Mouse (Mus musculus): ENCODE results near the gene Nrxn3.

The Nrxn3 gene

DNA sequence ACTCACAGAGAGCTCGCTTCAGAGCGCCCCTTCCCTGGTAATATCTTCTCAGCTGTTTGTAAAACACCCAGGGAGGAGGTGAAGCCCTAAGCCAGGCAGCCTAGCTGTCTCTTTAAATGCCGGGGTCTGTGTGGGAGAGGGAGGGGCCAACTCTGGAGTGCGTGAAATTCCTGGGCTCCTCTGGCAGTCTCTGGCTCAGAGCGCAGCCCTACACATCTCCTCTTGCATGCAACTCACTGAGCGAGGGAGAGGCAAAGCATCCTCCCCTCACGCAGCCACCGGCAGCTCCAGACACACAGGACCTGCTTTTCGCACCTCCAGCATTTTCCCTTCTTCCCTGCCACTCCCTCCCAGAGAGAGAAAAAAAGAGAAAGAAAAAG is at the start of gene Nrxn3:
TSS of gene Nrxn3 (plus strand) at position 186 of the 380 bp plus-strand sequence.
- DNase-seq = peak; percentile 82

DNA sequence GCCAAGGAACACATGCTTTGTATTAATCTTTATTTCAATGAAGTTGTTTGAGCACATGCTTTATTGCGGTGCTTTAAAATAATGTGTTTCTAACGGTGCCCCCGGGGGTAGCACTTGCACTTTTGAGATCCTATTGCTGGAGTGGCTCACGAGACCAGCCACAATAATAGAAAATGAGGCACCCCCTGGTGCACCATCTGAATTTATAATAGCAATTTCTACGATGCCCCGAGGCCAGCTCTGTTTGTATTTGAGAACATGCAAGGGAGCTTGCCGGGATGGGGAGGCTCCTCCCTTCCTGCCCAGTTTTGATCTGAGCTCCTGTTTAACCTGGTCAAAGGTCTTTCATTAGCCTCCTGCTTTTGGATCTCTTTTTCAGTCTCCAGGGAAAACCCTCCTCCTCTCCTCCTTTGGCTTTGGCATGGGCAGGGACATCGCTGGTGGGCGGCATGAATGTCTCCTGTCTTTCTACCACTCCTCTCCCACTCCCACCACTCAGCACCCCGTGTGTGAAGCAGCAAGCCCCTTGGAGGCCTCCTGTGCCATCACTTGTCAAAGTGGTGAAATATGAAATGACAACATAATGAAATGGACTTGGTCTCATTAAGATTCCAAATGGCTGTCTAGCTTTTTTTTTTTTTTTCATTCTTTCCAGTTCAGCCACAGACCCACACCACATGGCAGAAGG is 18.4 kb upstream of the Nrxn3 start:
- DNase-seq = peak; percentile 13

DNA sequence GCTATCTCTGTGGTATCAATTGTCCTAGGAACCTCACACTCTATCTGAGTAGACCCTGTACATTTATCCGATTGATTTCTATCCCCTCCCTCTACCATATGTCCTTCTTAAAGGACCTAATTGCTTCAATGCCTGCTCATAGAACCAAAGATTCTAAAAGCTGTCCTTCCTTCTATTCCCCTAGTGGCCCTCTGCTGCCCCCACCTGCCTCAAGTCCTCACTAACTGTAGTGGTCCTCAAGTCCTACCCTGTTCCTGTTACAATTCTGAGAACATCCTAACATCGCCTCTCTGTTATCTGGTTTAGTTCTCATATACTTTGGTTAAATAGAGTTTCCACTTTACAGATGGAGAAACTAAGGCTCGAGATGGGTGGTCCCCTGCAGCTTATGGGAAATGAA is 16.7 kb upstream of the Nrxn3 start:
- no peak for DNase-seq

DNA sequence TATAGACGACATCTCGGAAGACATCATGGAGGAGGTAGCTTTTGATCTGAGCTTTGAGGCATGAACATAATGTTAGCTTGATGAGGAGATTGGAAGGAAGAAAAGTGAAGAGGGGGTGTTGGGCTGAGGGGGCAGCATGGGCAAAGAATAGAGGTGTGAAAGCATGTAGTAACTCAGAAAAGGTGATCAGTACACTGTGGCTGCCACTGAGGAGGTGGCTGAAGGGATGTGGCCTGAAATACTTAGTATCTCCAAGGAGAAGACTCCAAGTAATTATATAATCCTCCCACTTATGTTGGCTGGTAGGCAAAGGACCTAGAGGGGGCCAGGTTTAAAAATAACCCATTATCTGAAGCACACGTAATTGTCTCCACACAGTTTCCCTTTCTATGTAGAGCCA is 14.9 kb upstream of the Nrxn3 start:
- DNase-seq = no peak

DNA sequence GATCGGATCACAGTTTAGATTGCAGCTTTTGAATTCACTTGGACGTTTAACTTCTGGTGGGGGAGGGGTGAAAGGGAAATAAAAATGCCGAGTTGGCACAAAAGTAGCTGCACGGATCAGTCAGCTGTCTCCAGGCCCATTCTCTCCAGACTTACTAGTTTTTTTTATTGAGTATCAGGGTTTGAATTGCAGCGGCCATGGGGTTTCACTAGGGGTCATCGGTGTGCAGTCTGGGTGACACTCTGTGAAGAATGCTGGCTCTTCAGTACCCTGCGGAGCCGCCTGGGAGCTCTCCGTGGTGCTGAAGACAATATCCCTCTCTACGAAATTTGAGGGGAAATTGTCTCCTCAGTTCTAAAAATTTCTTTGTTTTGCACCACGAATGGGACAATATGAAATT is 13.5 kb upstream of the Nrxn3 start:
- DNase-seq = peak; percentile 90

DNA sequence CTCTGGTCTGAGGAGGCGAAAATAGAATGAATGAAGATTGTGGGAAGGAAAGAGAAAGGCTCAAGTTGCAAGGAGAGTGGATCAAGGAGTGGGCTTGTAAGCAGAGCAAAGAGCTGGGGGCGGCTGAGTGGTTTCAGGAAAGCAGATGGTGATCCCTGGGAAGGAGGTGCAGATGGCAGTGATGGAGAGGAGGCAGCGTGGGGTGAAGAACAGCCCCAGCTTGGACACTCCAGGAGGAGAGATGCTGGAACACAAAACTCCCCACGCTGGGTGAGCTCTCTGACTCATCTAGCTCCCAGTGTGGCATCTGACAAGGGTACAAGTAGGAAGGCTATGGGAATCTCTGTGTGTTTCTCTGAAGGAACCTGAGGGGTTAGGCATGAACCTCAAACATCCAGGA is 9.2 kb upstream of the Nrxn3 start:
- DNase-seq = no peak

DNA sequence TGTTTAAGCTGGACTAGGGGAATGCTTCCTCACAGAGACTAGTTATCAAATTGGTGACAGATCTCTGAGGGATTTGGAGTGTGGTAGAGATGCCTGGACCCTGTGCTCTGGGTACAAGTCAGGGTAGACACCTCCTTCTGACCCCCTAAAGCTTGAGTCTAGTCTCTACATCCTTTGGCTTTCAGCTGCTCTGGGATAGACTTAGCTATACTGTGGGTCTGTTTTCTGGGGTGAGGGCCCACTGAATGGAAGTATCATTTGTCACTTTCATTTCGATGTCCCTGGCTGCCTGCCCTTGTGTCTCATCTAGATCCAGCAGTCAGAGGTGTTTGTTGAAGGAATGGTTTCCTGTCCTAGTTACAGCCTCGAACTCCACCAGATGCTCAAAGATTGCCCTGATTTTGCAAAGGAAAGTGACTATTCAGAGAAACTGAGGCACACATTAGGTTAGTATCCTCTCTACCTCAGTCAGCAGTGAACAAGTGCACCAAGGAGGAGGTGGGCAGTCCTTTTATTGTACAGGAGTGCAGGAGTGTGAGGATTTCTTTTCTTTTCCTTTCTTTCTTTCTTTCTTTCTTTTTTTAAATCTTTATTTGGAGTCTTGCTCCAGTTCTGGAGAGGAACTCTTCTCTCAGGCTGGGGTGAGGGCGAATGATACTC is 515 bp upstream of the Nrxn3 start:
- no peak for DNase-seq

DNA sequence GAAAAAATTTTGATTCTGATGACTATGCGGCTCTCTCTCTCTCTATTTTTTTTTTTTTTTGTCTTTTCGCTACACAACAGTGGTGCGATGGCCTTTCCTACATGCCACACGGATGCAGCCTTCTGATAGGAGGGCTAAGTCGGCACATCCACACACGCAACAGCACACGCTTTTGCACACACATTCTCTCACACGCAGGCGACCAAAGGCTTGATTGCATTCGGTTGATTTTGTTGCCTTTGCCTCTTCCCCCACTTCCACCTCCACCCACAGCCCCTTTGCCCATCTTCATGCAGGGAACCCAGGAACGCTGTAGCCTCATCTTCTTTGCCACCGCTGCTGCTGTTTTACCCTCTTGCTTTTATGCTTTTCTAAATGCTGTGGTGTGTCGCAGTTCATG is 3.6 kb downstream of the Nrxn3 start:
- DNase-seq = no peak

DNA sequence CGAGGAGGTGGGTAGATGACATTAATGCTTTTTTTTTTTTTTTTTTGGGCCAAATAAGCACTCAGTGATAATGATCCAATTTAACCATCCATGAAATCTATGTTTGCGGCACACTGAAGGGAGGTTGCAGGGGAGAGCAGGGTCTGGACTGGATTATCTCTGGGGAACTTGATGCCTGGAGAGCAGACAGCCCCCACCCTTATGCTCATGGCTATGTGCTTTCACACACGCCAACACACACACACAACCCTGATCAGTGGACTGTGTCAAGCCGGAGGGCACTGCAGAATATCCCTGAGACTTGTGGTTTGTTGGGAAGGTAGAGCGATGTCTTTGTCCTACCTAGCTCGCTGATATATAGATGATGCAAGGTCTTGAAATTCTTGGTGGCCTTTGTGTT is 4.1 kb downstream of the Nrxn3 start:
- no peak for DNase-seq

DNA sequence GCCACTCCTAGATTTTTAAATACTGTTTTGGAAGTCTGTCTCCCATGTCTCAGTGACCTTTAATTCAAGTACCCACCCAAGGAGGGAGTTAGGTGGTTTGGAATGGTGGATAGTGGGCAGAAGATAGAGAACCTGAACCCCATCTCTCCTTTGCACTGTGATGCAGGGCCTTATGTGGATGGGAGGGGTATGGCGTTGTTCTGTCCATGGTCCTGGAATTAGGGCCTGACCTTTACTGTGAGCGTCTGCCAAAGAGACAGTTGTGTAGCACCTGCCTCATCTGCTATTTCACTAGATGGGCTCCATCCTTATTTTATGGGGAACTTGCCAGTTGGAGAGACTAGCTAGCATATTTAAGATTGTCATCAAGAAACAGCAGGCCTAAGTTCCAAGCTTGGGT is 8.0 kb downstream of the Nrxn3 start:
- peak; percentile 7 for DNase-seq

DNA sequence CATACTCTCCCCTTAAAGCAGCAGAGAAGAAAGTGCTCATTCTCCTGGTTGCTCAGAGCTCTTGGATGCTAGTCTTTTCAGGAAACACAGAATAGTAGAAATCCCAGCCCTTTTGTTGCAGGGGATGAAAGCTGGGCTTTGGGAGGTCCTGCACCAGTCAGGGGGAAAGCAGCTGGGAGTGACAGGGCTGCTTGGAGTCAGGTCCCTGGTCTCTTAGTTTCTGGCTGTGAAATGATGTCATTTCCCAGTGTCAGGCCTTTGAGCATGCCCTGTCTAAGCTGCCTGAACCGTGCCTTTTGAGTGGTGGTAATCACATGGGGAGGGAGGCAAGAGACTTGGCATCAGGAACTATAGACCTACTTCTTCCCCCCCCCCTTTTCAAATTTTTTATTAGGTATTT is 12.4 kb downstream of the Nrxn3 start:
- no peak for DNase-seq

DNA sequence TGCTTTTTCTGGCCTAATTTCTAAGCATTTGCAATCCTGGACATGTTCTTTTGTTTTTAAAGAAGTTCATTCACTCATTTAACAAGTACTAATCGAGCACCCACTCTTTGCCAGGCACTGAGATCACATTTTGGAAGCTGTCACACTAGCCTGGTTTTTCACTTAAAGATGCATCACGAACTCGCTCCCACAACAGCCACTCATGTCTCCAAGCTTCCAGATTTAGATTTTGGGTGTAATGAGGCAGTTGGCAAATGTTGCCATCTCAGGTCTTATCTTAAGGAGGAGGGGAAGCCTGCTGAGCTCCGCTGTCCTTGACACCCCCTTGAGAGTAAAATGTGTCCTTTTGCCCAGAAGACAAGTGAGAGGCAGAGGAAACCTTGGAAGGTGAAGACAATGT is 14.4 kb downstream of the Nrxn3 start:
- no peak for DNase-seq

DNA sequence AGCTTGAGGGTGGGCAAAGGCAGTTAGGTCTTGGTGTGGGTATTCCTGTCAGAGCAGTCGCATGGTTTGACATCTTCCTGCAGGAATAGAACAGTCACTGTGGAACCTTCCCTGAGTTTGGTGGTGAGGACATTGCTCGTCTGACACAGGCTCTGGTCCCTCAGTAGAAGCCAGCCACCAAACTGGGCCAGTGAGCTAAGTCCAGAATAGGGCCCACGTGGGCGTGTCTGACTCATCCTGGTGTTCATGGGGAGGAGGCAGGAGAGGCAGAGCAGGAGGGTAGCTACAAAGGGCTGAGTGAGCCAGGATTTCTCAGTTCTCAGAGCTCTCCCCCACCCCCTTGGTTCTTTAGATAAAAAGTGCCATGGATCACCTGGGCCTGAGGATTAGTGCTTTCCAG is 15.9 kb downstream of the Nrxn3 start:
- no peak for DNase-seq

DNA sequence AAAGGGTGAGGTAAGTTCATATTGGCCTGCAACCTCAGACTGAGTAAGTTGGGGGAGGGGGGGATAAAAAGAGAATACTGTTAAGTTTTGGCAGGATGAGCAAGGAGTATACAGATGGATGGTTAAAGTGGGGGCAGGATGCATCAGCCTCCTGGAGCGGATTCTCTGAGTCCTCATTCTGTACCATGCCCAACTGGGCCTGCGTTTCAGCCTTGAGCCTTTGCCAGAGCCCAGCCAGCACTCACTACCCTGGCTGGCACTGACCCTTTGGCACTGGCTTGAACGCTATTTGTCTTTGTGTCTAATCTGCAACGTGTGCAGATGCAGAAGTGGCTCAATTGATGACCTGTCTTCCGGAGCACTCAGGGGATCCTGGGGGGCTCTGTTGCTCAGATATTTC is 24.1 kb downstream of the Nrxn3 start:
- no peak for DNase-seq

DNA sequence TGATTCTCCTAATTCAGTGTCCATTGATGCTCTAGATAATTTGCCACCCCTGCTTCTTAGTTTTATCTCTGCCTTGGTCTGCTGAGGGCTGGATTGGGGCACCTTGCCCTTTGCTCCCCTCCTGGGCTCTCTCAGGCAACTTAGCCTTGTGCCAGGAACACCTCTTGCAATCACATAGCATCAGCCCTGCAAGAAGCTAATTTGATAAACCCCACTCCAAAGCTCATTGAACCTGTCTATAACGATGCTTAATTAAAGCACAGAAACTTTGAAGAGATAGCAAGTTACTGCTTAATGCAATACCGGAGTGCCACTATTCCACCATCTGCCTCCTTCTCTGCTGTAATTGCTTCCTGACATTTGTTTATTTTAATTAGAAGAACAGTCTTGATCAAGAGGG is 42.1 kb downstream of the Nrxn3 start:
- DNase-seq = no peak

DNA sequence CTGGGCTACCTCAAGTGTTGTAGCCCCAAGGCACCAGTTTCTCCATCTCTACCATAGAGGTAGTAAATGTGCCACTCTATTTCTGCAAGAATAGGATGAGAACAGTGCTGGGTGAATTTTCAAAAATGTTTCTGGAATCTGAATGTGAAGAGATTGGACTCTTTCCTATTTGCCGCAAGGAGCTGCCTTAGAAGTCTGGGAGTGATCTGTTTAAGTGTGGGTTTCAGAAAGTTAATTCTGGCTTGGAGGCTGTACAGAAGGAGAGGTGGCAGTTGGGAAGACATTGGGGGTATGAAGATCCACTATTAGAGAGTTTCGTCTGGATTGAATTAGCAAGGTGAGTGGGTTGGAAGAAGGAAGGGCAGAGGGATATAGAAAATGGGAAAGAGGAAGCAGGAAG is 52.0 kb downstream of the Nrxn3 start:
- DNase-seq = no peak

DNA sequence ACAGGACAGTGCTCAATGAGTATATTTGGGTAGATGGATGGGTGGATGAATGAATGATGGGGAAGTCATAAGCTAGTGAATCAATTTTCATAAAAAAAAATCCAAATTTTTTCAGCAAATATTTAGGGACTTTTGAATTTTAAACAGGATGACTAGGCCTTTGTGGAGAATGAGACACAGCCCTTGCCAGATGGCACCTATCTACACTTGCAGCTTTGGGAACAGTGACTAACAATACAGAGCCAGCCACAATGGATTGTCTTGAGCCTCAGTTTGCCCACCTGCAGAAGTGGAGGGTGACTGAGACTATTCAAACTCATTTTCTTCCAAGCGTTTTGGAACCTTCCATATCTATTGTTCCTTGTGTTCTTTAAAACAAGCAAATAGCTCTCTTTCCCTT is 55.4 kb downstream of the Nrxn3 start:
- DNase-seq = no peak

DNA sequence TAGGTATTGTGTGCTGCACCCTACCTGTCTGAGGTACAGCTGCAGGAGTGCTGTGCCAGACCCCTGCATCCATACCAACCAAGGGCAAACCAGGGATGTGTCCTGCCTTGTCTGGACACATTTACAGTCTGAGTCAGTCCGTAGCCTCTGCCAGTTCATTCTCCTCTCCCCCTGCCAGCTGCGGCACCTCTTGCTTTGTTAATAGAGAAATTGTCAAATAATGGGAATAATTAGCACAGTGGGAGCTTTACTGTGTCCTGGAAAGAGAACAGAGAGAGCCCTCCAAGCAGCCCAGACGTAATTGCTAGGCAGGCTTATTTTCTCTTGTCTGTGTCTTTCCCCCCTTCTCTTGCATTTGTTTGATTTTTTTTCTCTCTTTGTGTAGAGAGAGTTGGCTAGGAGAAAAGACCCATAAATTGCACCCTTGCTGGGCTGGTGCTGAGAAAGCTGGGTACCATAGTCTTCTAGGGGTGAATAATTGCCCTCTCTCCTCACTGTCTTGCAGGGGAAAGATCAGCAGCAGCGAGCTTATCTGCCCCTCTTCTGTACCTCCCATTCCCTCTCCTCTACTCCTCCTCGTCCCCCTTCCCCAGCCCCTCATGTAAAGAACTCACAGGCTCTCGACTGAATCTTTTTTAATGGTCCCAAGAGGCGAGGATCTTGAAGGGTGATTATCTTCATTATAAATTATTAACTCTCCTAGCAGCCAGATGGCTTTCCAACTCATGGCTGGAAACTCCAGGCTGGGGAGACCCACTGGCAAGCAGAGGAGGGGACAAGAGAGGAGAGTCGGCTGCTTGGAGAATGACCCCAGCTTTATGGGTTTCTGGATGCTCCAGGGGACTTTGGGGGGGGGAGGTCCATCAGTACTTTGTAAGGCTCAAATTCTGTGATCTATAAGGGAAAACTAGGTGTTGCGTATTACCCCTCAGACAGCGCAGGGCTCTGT is 61.8 kb downstream of the Nrxn3 start:
- peak; percentile 32 for DNase-seq

DNA sequence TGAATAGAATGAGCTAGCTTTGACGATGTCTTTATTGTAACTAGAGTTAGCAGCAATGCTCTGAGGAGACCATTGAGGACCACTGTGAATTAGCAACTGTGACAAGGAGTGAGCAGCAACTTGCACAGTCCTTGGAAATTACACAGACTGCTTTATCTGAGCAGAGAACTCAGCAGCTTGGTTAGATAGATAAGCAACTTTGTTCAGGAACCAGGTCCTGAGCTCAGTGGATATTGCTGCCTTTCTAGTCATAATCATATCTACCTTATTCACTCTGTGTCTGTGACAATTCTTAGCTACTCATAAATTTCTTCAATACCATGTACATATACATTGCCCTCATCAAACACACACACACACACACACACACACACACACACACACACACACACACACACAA is 70.6 kb downstream of the Nrxn3 start:
- DNase-seq = no peak

DNA sequence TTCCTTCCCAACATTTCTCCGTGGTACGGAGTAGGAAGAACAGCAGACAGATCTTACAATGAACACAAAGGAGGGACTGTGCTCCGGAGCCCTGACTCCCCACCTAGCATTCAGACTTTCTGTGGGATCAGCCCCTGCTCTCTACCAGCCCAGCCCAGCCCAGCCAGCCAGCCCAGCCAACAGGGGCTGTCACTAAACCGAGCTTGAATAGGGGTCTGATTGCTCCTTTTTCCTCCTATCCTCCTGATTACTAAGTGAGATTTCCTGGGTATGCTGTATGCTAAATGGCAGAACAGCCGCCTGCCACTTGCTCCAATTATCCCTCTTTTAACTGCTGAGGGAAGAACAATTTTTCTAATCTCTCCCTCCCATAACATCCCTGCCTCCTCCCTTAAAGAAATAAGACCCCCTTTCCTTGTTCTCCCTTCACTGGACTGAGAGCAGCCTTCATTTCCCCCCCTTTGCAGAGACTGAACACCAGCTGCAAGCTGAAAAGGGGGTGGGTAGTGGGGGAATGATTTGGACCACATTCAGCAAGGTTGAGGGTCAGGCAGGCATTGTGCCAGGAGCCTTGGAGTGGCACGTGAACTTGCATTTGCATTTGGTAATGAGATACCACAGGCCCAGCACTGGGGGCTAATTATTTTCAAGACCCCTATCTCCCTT is 78.4 kb downstream of the Nrxn3 start:
- peak; percentile 65 for DNase-seq

DNA sequence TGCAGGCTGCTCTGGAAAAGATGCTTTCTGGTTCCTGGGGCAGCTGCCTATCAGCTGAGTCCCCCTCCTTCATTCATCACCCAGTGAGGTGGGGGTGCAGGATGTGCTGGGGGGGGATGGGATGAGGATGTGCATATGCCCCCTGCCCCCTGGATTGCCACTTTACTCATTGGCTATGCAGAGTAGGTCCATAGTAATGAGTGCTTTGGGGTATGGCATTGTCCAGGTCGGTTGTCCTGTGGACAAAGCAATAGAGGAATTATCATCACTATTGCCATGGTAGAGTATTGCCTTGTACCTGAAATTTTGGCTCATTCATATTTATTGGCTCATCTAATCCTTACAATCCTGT is 79.0 kb downstream of the Nrxn3 start:
- DNase-seq = no peak

DNA sequence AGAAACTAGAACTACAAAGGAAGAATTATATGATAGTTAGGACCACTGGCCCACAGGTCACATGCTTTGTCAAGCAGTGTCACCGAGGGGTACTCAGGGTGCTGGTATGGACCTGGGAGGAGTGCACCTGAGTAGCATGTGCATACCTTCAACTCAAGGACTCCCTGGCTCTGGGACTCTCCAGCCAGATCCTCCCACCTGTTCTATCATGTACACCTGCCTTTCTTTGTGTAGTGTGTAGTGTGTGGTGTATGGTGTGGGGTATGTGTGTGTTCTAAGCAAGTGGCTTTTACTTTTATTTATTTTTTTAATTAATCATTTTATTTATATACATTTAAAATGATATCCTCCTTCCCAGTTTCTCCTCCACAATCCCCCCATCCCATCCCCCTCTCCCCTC is 86.3 kb downstream of the Nrxn3 start:
- DNase-seq = no peak

DNA sequence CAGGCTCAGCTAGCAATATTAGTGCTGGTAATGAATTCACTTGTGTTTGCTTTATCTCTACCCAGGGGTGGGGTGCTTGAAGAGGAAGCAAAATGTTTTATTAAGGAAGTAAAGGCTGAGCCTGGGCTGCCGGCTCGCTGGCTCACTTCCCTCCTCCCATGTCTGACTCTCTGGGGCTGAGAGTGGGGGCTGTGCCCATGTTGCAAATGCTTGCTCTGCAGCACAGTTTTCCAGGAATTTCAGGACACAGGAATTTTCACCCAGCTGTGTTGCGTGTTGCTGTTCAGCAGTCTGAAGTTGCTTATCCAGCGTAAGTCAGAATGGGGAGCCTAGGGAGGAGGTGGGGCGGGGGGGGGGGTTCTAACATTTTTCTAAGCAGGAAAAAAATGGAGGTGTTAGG is 89.5 kb downstream of the Nrxn3 start:
- DNase-seq = peak; percentile 27

DNA sequence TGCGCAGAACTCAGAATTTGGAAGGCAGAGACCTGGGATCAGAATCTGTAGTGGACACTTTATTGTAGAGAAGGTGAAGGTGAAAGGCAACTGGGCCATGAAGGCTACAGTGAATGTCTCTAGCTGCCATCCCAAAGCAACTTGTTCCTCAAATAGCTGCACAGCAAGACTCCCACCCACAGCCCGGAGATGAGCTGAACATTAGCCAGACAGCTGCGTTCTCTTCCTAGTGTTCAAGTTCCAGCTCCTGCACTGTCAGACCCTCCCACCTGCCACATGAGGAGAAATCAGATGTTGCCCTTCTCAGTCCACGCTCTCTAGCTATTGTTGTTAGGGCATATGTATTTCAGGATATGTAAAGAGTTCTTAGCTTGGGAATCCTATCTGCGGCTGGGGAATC is 94.2 kb downstream of the Nrxn3 start:
- no peak for DNase-seq
